Mouse (Mus musculus) ES-E14 (cell line): ENCODE measurements around the gene Tomm70a.

Source experiments
- CHD2 ChIP-seq: IDR thresholded peaks from 2 replicates; pipeline ENCODE4 v1.6.1; 2014; ENCODE audit warnings: mild to moderate bottlenecking, low read depth, low read length, inconsistent platforms
- HCFC1 ChIP-seq: IDR thresholded peaks from 2 replicates; pipeline ENCODE4 v1.6.1; 2012; ENCODE audit warnings: low read length, inconsistent platforms, borderline replicate concordance; ENCODE audit not compliant: insufficient read depth
- MAFK ChIP-seq: IDR thresholded peaks from 2 replicates; pipeline ENCODE4 v1.6.1; 2014; ENCODE audit warnings: mild to moderate bottlenecking, low read depth, low read length, inconsistent platforms; ENCODE audit not compliant: insufficient read depth
- ZC3H11A ChIP-seq: IDR thresholded peaks from 2 replicates; pipeline ENCODE4 v1.6.1; 2012; ENCODE audit warnings: low read depth, mild to moderate bottlenecking, inconsistent platforms, low read length, borderline replicate concordance
- ZNF384 ChIP-seq: IDR thresholded peaks from 2 replicates; pipeline ENCODE4 v1.6.1; 2012; ENCODE audit warnings: low read depth, low read length, inconsistent platforms

- no peak for TF ChIP-seq HCFC1
- TF ChIP-seq MAFK = no peak
- TF ChIP-seq CHD2 = no peak
- TF ChIP-seq ZNF384 = no peak
- TF ChIP-seq ZC3H11A = no peak
Observed at GRCm38 (mm10) chr16:57171161-57171560, 49.7 kb downstream of the Tomm70a start.
